Mouse (Mus musculus): ENCODE results near the gene Btbd9. TPM values are rescaled to one million over a fixed set of nuclear protein-coding genes. Genes with fewer than 3 reads are reported as not detected.

The Btbd9 gene
- polyA plus RNA-seq, 2 experiments: 18.3 to 46.9 TPM

GRCm38 (mm10) chr17:30448562-30448961, 127.7 kb downstream of the Btbd9 start:
- H3K27me3 ChIP-seq (ENCODE audit: control insufficient read depth, insufficient read depth, low read length): no peaks in the 10 kb centered on the region
- no peaks in the 10 kb centered on the region for H3K9me3 ChIP-seq (ENCODE audit: control insufficient read depth, low read length)
- DNase-seq (ENCODE audit: low spot score) (no peak), ATAC-seq (ENCODE audit: low FRiP score, low read depth) (no peak)
- H3K4me3 ChIP-seq (replicated peaks; ENCODE audit: low read length): no peak overlapping the region
- no peak overlapping the region for H3K9ac ChIP-seq (ENCODE audit: low read depth, low read length, severe bottlenecking)
- no peaks in the 10 kb centered on the region for H3K4me1 ChIP-seq (ENCODE audit: control insufficient read depth, insufficient read depth, low read length)
- WGBS: 85% methylated on average over 5 of the region's 5 CpGs
- no peak for TF ChIP-seq POLR2A (IDR thresholded peaks at IDR 0.05; ENCODE audit: borderline replicate concordance, extremely low read depth, insufficient read depth, insufficient read length)
- no peak overlapping the region for H3K4me2 ChIP-seq (replicated peaks; ENCODE audit: low read depth, low read length, severe bottlenecking)
- no peaks in the 10 kb centered on the region for H3K36me3 ChIP-seq (ENCODE audit: control insufficient read depth, insufficient read depth, low read length)
- H3K27ac ChIP-seq (replicated peaks; ENCODE audit: low read depth, low read length): no peak overlapping the region

- Histone ChIP-seq H3K4me1 (ENCODE audit: control insufficient read depth, insufficient read depth, low read length) (no peaks in the 10 kb centered on the region), H3K27ac (replicated peaks; ENCODE audit: low read depth, low read length) (no peak overlapping the region), H3K4me3 (replicated peaks; ENCODE audit: low read length) (no peak overlapping the region), H3K9ac (ENCODE audit: low read depth, low read length, severe bottlenecking) (no peak overlapping the region), H3K9me3 (ENCODE audit: control insufficient read depth, low read length) (no peaks in the 10 kb centered on the region), H3K36me3 (ENCODE audit: control insufficient read depth, insufficient read depth, low read length) (no peaks in the 10 kb centered on the region), H3K27me3 (ENCODE audit: control insufficient read depth, insufficient read depth, low read length) (no peaks in the 10 kb centered on the region), H3K4me2 (replicated peaks; ENCODE audit: low read depth, low read length, severe bottlenecking) (no peak overlapping the region)
- no peak for TF ChIP-seq POLR2A (IDR thresholded peaks at IDR 0.05; ENCODE audit: borderline replicate concordance, extremely low read depth, insufficient read depth, insufficient read length)
- ATAC-seq (ENCODE audit: low FRiP score, low read depth): no peak
- WGBS: 92% methylated on average over 3 of the region's 3 CpGs
- no peak for DNase-seq (ENCODE audit: low spot score)
Observed at GRCm38 (mm10) chr17:30445805-30446441, 130.4 kb downstream of the Btbd9 start.

- ATAC-seq (ENCODE audit: low FRiP score, low read depth) (no peak), DNase-seq (ENCODE audit: low spot score) (no peak)
- Histone ChIP-seq H3K36me3 (ENCODE audit: control insufficient read depth, insufficient read depth, low read length) (no peaks in the 10 kb centered on the region), H3K4me2 (replicated peaks; ENCODE audit: low read depth, low read length, severe bottlenecking) (no peak overlapping the region), H3K9me3 (ENCODE audit: control insufficient read depth, low read length) (no peaks in the 10 kb centered on the region), H3K27ac (replicated peaks; ENCODE audit: low read depth, low read length) (no peak overlapping the region), H3K27me3 (ENCODE audit: control insufficient read depth, insufficient read depth, low read length) (no peaks in the 10 kb centered on the region), H3K4me3 (replicated peaks; ENCODE audit: low read length) (no peak overlapping the region), H3K9ac (ENCODE audit: low read depth, low read length, severe bottlenecking) (no peak overlapping the region), H3K4me1 (ENCODE audit: control insufficient read depth, insufficient read depth, low read length) (no peaks in the 10 kb centered on the region)
- 76% methylated on average over 3 of the region's 3 CpGs for WGBS
- TF ChIP-seq POLR2A (IDR thresholded peaks at IDR 0.05; ENCODE audit: borderline replicate concordance, extremely low read depth, insufficient read depth, insufficient read length): no peak
Observed at GRCm38 (mm10) chr17:30439702-30440101, 136.6 kb downstream of the Btbd9 start.

- 92% methylated on average over 4 of the region's 4 CpGs for WGBS
- no peak for ATAC-seq (ENCODE audit: low FRiP score, low read depth)
- DNase-seq (ENCODE audit: low spot score): no peak
- Histone ChIP-seq H3K9me3 (ENCODE audit: control insufficient read depth, low read length) (no peaks in the 10 kb centered on the region), H3K4me3 (replicated peaks; ENCODE audit: low read length) (no peak overlapping the region), H3K4me2 (replicated peaks; ENCODE audit: low read depth, low read length, severe bottlenecking) (no peak overlapping the region), H3K27ac (replicated peaks; ENCODE audit: low read depth, low read length) (no peak overlapping the region), H3K27me3 (ENCODE audit: control insufficient read depth, insufficient read depth, low read length) (no peaks in the 10 kb centered on the region), H3K36me3 (ENCODE audit: control insufficient read depth, insufficient read depth, low read length) (no peaks in the 10 kb centered on the region), H3K4me1 (ENCODE audit: control insufficient read depth, insufficient read depth, low read length) (no peaks in the 10 kb centered on the region), H3K9ac (ENCODE audit: low read depth, low read length, severe bottlenecking) (no peak overlapping the region)
- TF ChIP-seq POLR2A (IDR thresholded peaks at IDR 0.05; ENCODE audit: borderline replicate concordance, extremely low read depth, insufficient read depth, insufficient read length): no peak
Observed at GRCm38 (mm10) chr17:30438786-30439185, 137.5 kb downstream of the Btbd9 start.

- Histone ChIP-seq H3K9me3 (ENCODE audit: control insufficient read depth, low read length) (no peaks in the 10 kb centered on the region), H3K4me1 (ENCODE audit: control insufficient read depth, insufficient read depth, low read length) (no peaks in the 10 kb centered on the region), H3K27me3 (ENCODE audit: control insufficient read depth, insufficient read depth, low read length) (no peaks in the 10 kb centered on the region), H3K36me3 (ENCODE audit: control insufficient read depth, insufficient read depth, low read length) (no peaks in the 10 kb centered on the region), H3K4me2 (replicated peaks; ENCODE audit: low read depth, low read length, severe bottlenecking) (no peak overlapping the region), H3K27ac (replicated peaks; ENCODE audit: low read depth, low read length) (no peak overlapping the region), H3K9ac (ENCODE audit: low read depth, low read length, severe bottlenecking) (no peak overlapping the region; the same call in 1 of the 2 replicates), H3K4me3 (replicated peaks; ENCODE audit: low read length) (no peak overlapping the region)
- no peak for TF ChIP-seq POLR2A (IDR thresholded peaks at IDR 0.05; ENCODE audit: borderline replicate concordance, extremely low read depth, insufficient read depth, insufficient read length)
- DNase-seq (ENCODE audit: low spot score) (no peak), ATAC-seq (ENCODE audit: low FRiP score, low read depth) (no peak)
- WGBS: 73% methylated on average over 5 of the region's 5 CpGs
Observed at GRCm38 (mm10) chr17:30436021-30436461, 140.2 kb downstream of the Btbd9 start.

Measured in limb, embryonic 14.5 days (tissue).